Mouse (Mus musculus) retina, postnatal 1 day (tissue): Measurements from ENCODE around the gene Alox5.
A peak's percentile ranks its signal among the peaks of the same experiment; 100 is the strongest.

Experiments used
- DNase-seq: peaks from one replicate; pipeline ENCODE4 v3.0.0-alpha.2; 2012

The Alox5 gene

GRCm38 (mm10) chr6:116416000-116416552, 44.9 kb downstream of the Alox5 start:
- DNase-seq = no peak

- DNase-seq = no peak
These were observed 45.8 kb downstream of the Alox5 start for GRCm38 (mm10) chr6:116415126-116415676.

GRCm38 (mm10) chr6:116412546-116413325, 48.2 kb downstream of the Alox5 start:
- DNase-seq = no peak

- no peak for DNase-seq
These were observed 49.3 kb downstream of the Alox5 start for GRCm38 (mm10) chr6:116411716-116412115.

GRCm38 (mm10) chr6:116410436-116410835, 50.5 kb downstream of the Alox5 start:
- no peak for DNase-seq

- DNase-seq = no peak
These were observed 52.9 kb downstream of the Alox5 start for GRCm38 (mm10) chr6:116407956-116408657.

GRCm38 (mm10) chr6:116407216-116407615, 53.8 kb downstream of the Alox5 start:
- no peak for DNase-seq

- DNase-seq = no peak
These were observed 54.3 kb downstream of the Alox5 start for GRCm38 (mm10) chr6:116406680-116407079.

- DNase-seq = no peak
These were observed 54.8 kb downstream of the Alox5 start for GRCm38 (mm10) chr6:116406152-116406551.

- DNase-seq = no peak
These were observed 55.3 kb downstream of the Alox5 start for GRCm38 (mm10) chr6:116405715-116406114.

- DNase-seq = peak; percentile 23
These were observed 55.7 kb downstream of the Alox5 start for GRCm38 (mm10) chr6:116405243-116405642.

GRCm38 (mm10) chr6:116402426-116402825, 58.6 kb downstream of the Alox5 start:
- DNase-seq = no peak

- DNase-seq = no peak
These were observed 59.1 kb downstream of the Alox5 start for GRCm38 (mm10) chr6:116401746-116402423.

- peak; percentile 28 for DNase-seq
These were observed 62.8 kb downstream of the Alox5 start for GRCm38 (mm10) chr6:116398136-116398535.

GRCm38 (mm10) chr6:116397621-116398020, 63.4 kb downstream of the Alox5 start:
- DNase-seq = peak; percentile 85

GRCm38 (mm10) chr6:116394916-116395648, 65.9 kb downstream of the Alox5 start:
- DNase-seq = no peak

GRCm38 (mm10) chr6:116389481-116389880, 71.5 kb downstream of the Alox5 start:
- DNase-seq = no peak

- DNase-seq = no peak
These were observed 72.9 kb downstream of the Alox5 start for GRCm38 (mm10) chr6:116388068-116388467.

- DNase-seq = peak; percentile 68
These were observed 74.5 kb downstream of the Alox5 start for GRCm38 (mm10) chr6:116386506-116386905.

GRCm38 (mm10) chr6:116386045-116386415, 74.9 kb downstream of the Alox5 start:
- DNase-seq = peak; percentile 64

- no peak for DNase-seq
These were observed 75.6 kb downstream of the Alox5 start for GRCm38 (mm10) chr6:116385194-116386044.
